Mouse (Mus musculus): ENCODE measurements around the gene Gfap. TPM values are rescaled to one million over a fixed set of nuclear protein-coding genes. Genes with fewer than 3 reads are reported as not detected.

Gfap gene
- polyA plus RNA-seq (2016; fragmentation: Nextera tagmentation; extraction: Ambion mirVana): not detected in 2 replicates

- Histone ChIP-seq H3K4me3 (no peak within 1 kb of the TSS), H3K4me1 (no peaks in the 10 kb centered on the region), H3K9ac (replicated peaks) (no peak within 1 kb of the TSS), H3K9me3 (no peaks in the 10 kb centered on the region), H3K4me2 (replicated peaks) (no peak within 1 kb of the TSS), H3K36me3 (peaks cover 9% of the 10 kb centered on the region), H3K27me3 (peaks cover 31% of the 10 kb centered on the region), H3K27ac (replicated peaks) (no peak within 1 kb of the TSS)
- 12% methylated on average over 7 of the region's 7 CpGs for WGBS
- peak; percentile 47; the same call in 1 of the 2 replicates for ATAC-seq (ENCODE audit: low FRiP score, low read depth)
Measured at GRCm38 (mm10) chr11:102900763-102901162, at the start of gene Gfap. TSS of gene Gfap (minus strand) at chr11:102900912.

- peak overlapping the region; percentile 66 for H3K4me2 ChIP-seq (replicated peaks)
- H3K9ac ChIP-seq (replicated peaks): peak overlapping the region; percentile 61
- no peaks in the 10 kb centered on the region for H3K9me3 ChIP-seq
- H3K4me1 ChIP-seq: peaks cover 57% of the 10 kb centered on the region
- under 1% methylated on average over 51 of the region's 51 CpGs for WGBS
- H3K27ac ChIP-seq (replicated peaks): peak overlapping the region; percentile 54; the same call in 1 of the 2 replicates
- H3K4me3 ChIP-seq: peak overlapping the region; percentile 44
- ATAC-seq (ENCODE audit: low FRiP score, low read depth): no peak
- peaks cover 85% of the 10 kb centered on the region for H3K27me3 ChIP-seq
- H3K36me3 ChIP-seq: no peaks in the 10 kb centered on the region
Measured at GRCm38 (mm10) chr11:102948043-102948961, 47.6 kb upstream of the Gfap start.

DNA sequence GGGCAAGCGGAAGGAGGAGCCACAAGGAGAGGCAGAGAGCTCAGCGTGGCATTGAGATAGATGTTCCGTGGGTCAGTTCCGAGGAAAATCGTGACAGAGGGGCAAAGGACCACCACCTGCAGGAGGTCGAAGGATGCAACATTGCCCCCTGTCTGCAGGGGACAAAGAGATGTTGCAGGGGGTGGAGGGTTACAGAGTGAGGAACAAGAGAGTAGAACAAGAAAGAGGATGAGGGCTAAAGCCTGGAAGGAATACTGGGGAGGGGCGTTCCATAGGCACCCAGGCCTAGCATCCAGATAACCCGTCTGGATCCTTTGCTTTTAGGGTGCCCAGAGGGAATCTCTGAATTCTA, 46.3 kb upstream of the Gfap start:
- H3K9ac ChIP-seq (replicated peaks): no peak overlapping the region
- no peaks in the 10 kb centered on the region for H3K9me3 ChIP-seq
- H3K27me3 ChIP-seq: peaks cover 96% of the 10 kb centered on the region
- peak overlapping the region; percentile 62 for H3K4me2 ChIP-seq (replicated peaks)
- H3K4me3 ChIP-seq: peak overlapping the region; percentile 39
- no peak for ATAC-seq (ENCODE audit: low FRiP score, low read depth)
- peaks cover 47% of the 10 kb centered on the region for H3K4me1 ChIP-seq
- no peak overlapping the region; the same call in 1 of the 2 replicates for H3K27ac ChIP-seq (replicated peaks)
- WGBS: 4% methylated on average over 8 of the region's 8 CpGs
- no peaks in the 10 kb centered on the region for H3K36me3 ChIP-seq

GRCm38 (mm10) chr11:102946265-102946991, 45.7 kb upstream of the Gfap start, which contains the start of gene C1ql1:
TSS of gene C1ql1 (minus strand) at chr11:102946688.
- Histone ChIP-seq H3K9ac (replicated peaks) (peak within 1 kb of the TSS; percentile 46), H3K9me3 (no peaks in the 10 kb centered on the region), H3K27me3 (peaks cover 94% of the 10 kb centered on the region), H3K36me3 (no peaks in the 10 kb centered on the region), H3K4me1 (peaks cover 47% of the 10 kb centered on the region), H3K4me3 (peak within 1 kb of the TSS; percentile 39), H3K4me2 (replicated peaks) (peak within 1 kb of the TSS; percentile 66), H3K27ac (replicated peaks) (no peak within 1 kb of the TSS; the same call in 1 of the 2 replicates)
- under 1% methylated on average over 62 of the region's 87 CpGs for WGBS
- peak; percentile 87 for ATAC-seq (ENCODE audit: low FRiP score, low read depth)

DNA sequence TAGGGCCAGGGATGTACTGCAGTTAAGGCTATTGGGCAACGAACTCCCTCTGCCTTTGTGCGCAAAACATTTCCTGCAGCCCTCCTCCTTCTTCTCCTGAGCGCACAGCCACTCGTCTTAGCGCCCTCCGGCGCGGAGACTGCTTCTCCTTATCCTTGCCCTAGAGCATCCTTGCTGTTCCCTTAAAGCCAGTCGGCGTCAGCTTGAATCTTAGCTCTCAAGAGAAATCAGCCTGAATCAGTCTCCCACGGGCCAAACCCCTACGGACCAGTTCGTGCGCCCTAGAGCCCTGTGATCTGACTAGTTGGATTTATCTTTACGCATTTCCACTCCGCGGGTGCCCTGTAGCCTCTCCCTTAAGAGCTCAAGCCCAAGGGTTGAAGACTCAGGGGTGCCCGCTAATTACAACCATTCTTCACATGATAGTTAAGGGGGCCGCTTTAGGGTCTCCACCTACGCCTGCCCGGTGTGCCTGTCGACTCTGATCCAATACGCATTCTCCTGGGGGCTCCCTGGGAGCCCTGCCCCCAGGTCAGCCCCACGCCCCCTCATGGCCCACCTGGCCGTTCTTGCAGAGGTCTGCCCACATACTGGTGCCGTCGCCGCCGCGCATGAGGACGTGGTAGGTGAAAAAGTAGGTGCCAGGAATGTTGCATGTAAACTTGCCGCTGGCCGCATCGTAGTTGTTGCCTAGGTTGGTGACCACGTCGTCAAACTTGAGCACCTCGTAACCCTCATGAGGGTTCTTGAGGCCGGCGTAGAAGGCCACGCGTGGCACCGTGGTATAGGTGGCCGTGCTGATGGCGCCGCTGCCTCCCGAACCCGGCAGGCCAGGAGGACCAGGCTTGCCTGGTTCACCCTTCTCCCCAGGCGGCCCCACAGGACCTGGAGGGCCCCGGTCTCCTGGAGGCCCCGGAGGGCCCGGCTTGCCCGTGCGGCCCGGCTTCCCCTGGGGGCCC, 44.9 kb upstream of the Gfap start:
- peak overlapping the region; percentile 46 for H3K9ac ChIP-seq (replicated peaks)
- H3K4me3 ChIP-seq: peak overlapping the region; percentile 39
- peaks cover 47% of the 10 kb centered on the region for H3K4me1 ChIP-seq
- 0 out of 2 replicates have a peak, but pooled peaks have one; percentile 5 for ATAC-seq (ENCODE audit: low FRiP score, low read depth)
- H3K36me3 ChIP-seq: no peaks in the 10 kb centered on the region
- H3K27me3 ChIP-seq: peaks cover 96% of the 10 kb centered on the region
- no peaks in the 10 kb centered on the region for H3K9me3 ChIP-seq
- WGBS: 2% methylated on average over 54 of the region's 54 CpGs
- no peak overlapping the region; the same call in 1 of the 2 replicates for H3K27ac ChIP-seq (replicated peaks)
- peak overlapping the region; percentile 62 for H3K4me2 ChIP-seq (replicated peaks)

DNA sequence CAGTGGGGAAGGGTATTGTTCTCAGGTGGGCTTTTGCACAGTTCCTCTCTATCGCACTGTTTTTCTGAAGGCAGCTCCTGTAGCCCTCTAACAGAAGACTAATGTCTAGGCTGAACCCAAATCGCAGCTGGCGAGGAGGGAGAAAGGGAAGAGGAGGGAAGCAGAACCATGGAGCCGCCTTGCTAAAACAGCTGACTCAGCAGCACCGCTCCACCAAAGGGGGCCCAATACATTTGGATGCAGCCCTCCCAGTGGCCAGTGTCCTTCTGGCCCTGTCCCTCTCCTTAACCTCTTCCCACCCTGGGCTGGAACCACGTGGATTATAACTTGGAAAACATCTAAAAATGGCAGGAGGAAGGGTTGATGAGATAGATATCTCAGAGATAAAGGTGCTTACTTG, 40.5 kb upstream of the Gfap start:
- peaks cover 76% of the 10 kb centered on the region for H3K27me3 ChIP-seq
- H3K9me3 ChIP-seq: no peaks in the 10 kb centered on the region
- no peaks in the 10 kb centered on the region for H3K36me3 ChIP-seq
- H3K4me2 ChIP-seq (replicated peaks): no peak overlapping the region
- WGBS: 70% methylated on average over 6 of the region's 6 CpGs
- peaks cover 45% of the 10 kb centered on the region for H3K4me1 ChIP-seq
- H3K4me3 ChIP-seq: no peak overlapping the region
- no peak overlapping the region for H3K27ac ChIP-seq (replicated peaks)
- no peak overlapping the region for H3K9ac ChIP-seq (replicated peaks)
- no peak for ATAC-seq (ENCODE audit: low FRiP score, low read depth)

DNA sequence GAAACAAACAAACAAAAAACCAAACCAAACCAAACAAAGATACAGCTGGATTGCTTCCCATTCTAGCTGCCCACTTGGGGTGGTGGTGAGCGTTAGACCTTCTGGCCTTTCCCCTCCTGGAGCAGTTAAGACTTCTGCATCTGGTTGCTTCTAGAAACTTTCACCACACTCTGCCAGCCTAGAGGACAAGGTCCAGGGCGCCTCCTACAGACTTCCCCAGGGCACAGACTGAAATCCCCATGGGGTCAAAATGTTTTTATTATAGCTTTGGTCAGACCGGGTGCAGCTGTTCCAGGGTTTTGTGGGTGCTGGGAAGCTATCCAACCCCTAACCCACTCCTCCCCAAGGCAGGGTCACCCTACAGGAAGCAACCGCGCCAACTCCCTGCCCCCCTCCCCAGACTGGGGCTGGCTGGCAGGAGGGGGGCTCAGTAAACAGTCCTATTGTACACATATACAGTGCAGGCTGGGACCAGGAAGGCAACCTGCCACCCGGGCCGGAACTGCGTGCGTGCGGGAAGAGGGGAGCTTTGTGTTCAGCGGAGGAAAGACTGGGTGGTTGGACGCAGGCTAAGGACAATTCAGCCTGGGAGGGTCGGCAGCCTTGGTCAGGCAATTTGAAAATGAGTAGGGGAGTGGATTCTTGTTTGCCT, 38.4 kb upstream of the Gfap start:
- Histone ChIP-seq H3K9ac (replicated peaks) (no peak overlapping the region), H3K27ac (replicated peaks) (no peak overlapping the region), H3K9me3 (no peaks in the 10 kb centered on the region), H3K4me1 (peaks cover 30% of the 10 kb centered on the region), H3K4me3 (no peak overlapping the region), H3K36me3 (no peaks in the 10 kb centered on the region), H3K27me3 (peaks cover 58% of the 10 kb centered on the region), H3K4me2 (replicated peaks) (no peak overlapping the region)
- ATAC-seq (ENCODE audit: low FRiP score, low read depth): no peak
- WGBS: 43% methylated on average over 13 of the region's 13 CpGs

DNA sequence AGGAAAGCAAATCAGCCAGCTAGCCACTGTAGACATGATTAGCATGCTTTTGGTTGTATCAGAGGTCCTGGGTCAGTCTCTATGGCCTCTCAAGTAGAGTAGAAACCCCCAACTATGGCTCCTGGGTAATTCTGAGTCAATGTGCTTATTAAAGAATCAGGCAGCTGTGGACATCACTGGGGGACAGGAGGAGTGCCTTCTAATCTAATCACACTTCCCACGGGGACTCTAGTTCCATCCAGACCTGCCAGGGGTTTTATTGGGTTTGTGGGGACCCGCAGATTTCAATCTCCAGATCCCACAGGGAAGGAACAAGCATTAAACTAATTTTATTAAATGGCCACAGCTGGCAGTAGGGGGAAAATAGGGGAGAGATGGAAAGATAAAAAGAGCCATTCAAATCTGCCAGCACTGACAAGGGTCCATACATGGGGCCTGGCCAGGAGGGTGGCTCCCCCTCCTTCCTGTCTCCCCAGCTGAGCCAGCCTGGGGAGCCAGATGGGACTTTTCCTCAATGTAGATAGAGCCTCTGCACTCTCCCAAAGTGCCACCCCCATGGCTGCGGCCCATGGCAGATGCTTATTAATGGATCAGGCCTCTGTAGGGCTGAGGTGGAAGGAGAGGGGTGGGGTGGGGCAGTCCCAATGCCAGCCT, 36.9 kb upstream of the Gfap start:
- ATAC-seq (ENCODE audit: low FRiP score, low read depth): no peak; the same call in 1 of the 2 replicates
- Histone ChIP-seq H3K27ac (replicated peaks) (0 out of 2 replicates have a peak overlapping the region, but pooled peaks have one; percentile 32), H3K9me3 (no peaks in the 10 kb centered on the region), H3K27me3 (peaks cover 43% of the 10 kb centered on the region), H3K4me1 (peaks cover 30% of the 10 kb centered on the region), H3K4me3 (no peak overlapping the region), H3K36me3 (no peaks in the 10 kb centered on the region), H3K4me2 (replicated peaks) (no peak overlapping the region), H3K9ac (replicated peaks) (no peak overlapping the region)
- whole genome bisulfite sequencing: 64% methylated on average over 3 of the region's 3 CpGs

DNA sequence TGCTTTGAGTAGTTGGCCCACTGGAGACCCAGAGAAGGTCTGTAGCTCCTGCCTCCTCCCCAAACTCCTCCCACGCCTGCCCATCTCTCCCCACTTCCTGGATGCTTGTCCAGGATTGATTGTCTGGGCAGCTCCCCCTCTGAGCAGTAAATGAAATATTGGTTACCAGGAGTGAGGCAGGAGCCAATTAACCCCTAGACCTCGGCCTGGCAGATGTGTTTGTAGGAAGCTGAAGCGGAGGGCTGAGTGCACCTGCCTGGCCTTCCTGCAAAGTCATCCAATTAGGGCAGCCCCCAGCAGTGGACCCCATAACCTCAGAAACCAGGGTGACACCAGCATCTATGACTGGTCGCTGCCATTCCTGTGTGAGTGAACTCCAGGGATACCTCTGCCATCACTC, 35.6 kb upstream of the Gfap start:
- ATAC-seq (ENCODE audit: low FRiP score, low read depth): no peak
- no peak overlapping the region for H3K4me3 ChIP-seq

GRCm38 (mm10) chr11:102930672-102931071, 30.0 kb upstream of the Gfap start:
- no peaks in the 10 kb centered on the region for H3K4me1 ChIP-seq
- H3K4me3 ChIP-seq: no peak overlapping the region
- H3K4me2 ChIP-seq (replicated peaks): no peak overlapping the region
- no peak for ATAC-seq (ENCODE audit: low FRiP score, low read depth)
- H3K9ac ChIP-seq (replicated peaks): no peak overlapping the region
- no peak overlapping the region for H3K27ac ChIP-seq (replicated peaks)
- no peaks in the 10 kb centered on the region for H3K9me3 ChIP-seq
- H3K27me3 ChIP-seq: no peaks in the 10 kb centered on the region
- H3K36me3 ChIP-seq: no peaks in the 10 kb centered on the region
- WGBS: 92% methylated on average over 10 of the region's 10 CpGs

More for the DNA sequence above, 35.6 kb upstream of the Gfap start:
- Histone ChIP-seq H3K9ac (replicated peaks) (no peak overlapping the region), H3K9me3 (no peaks in the 10 kb centered on the region), H3K4me2 (replicated peaks) (no peak overlapping the region), H3K27ac (replicated peaks) (no peak overlapping the region), H3K36me3 (no peaks in the 10 kb centered on the region), H3K4me1 (peaks cover 30% of the 10 kb centered on the region), H3K27me3 (peaks cover 33% of the 10 kb centered on the region)
- WGBS: 42% methylated on average over 4 of the region's 4 CpGs

Measured in midbrain, embryonic 12.5 days (tissue).